ENCODE assay signal across 36 mouse cellular contexts in the genomic region with DNA sequence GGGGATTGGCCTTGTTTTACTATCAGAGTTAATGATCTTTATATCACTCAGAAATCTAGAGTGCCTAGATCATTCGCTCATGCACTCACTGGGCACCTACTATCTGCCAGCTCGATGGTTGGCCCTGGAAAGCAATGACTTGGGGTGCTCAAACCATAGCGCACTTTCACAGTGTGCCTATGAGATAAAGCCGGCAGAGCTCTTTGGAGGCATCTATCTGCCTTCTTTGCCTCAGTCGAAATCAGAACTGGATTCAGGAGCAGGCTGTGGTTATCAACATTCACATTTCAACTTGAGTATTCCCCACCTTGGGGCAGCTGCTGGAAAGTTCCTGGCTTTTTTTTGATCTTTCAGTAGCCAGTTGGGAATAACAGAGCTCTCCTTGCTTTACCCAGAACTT. TPM values are rescaled to one million over a fixed set of nuclear protein-coding genes. Genes with fewer than 3 reads are reported as not detected.
"Had no signal": no experiment of that assay in that cellular context is flagged by ENCODE, and none has a peak within 500 bp of the region (broad histone marks: within the 10 kb centered on the region; RNA-seq: fewer than 3 reads in every experiment).

No protein-coding gene starts in this region.

- ATAC-seq: forebrain, embryonic 13.5 days; forebrain, embryonic 14.5 days; forebrain, embryonic 15.5 days; forebrain, embryonic 16.5 days had no signal

- H3K36me3 ChIP-seq: embryonic facial prominence, embryonic 10.5 days; embryonic facial prominence, embryonic 12.5 days; embryonic facial prominence, embryonic 13.5 days; embryonic facial prominence, embryonic 15.5 days; forebrain, embryonic 10.5 days; forebrain, embryonic 12.5 days; forebrain, embryonic 15.5 days had no signal

- H3K4me3 ChIP-seq: embryonic facial prominence, embryonic 10.5 days; embryonic facial prominence, embryonic 12.5 days; embryonic facial prominence, embryonic 13.5 days; embryonic facial prominence, embryonic 15.5 days; erythroblast, embryonic 14.5 days; forebrain, embryonic 10.5 days; forebrain, embryonic 12.5 days; forebrain, embryonic 13.5 days; forebrain, embryonic 15.5 days; gastrocnemius, adult 2 months; heart, adult 2 months had no signal

- H3K27ac ChIP-seq: embryonic facial prominence, embryonic 10.5 days; embryonic facial prominence, embryonic 12.5 days; embryonic facial prominence, embryonic 13.5 days; embryonic facial prominence, embryonic 15.5 days; forebrain, embryonic 10.5 days; forebrain, embryonic 12.5 days; forebrain, embryonic 13.5 days; forebrain, embryonic 15.5 days; gastrocnemius, adult 2 months; heart, adult 2 months had no signal

- H3K9me3 ChIP-seq: embryonic facial prominence, embryonic 10.5 days; embryonic facial prominence, embryonic 12.5 days; embryonic facial prominence, embryonic 13.5 days; embryonic facial prominence, embryonic 15.5 days; forebrain, embryonic 10.5 days; forebrain, embryonic 12.5 days; forebrain, embryonic 13.5 days; forebrain, embryonic 15.5 days had no signal

- H3K9ac ChIP-seq: embryonic facial prominence, embryonic 12.5 days; embryonic facial prominence, embryonic 13.5 days; embryonic facial prominence, embryonic 15.5 days; forebrain, embryonic 12.5 days; forebrain, embryonic 13.5 days; forebrain, embryonic 15.5 days had no signal

- H3K4me2 ChIP-seq: embryonic facial prominence, embryonic 12.5 days; embryonic facial prominence, embryonic 13.5 days; embryonic facial prominence, embryonic 15.5 days; forebrain, embryonic 12.5 days; forebrain, embryonic 13.5 days; forebrain, embryonic 15.5 days had no signal

- DNase-seq: cerebellum, adult 18-20 months; cerebellum, adult 2 months; cerebellum, adult 8-10 months; cerebellum, adult 9-10 months; cerebellum, adult 9-11 months; cerebellum, postnatal 10 days; cerebellum, postnatal 14 days; cerebellum, postnatal 25 days; cerebellum, postnatal 36 days; embryo, embryonic 11 days; gastrocnemius, adult 2 months; gastrocnemius, postnatal 10 days; gastrocnemius, postnatal 14 days; gastrocnemius, postnatal 25 days; gastrocnemius, postnatal 36 days; heart, adult 18-20 months; heart, adult 2 months had no signal

RNA-seq across cellular contexts. Expression of a gene that starts 3.6 kb away (rescaled TPM):
- total RNA-seq: common myeloid progenitor, adult 5-6 weeks; gastrocnemius, adult 18-20 months; gastrocnemius, adult 2 months; gastrocnemius, adult 8-10 months; gastrocnemius, postnatal 10 days; gastrocnemius, postnatal 14 days; gastrocnemius, postnatal 25 days; gastrocnemius, postnatal 36 days; gastrocnemius, postnatal 4 days; granulocyte monocyte progenitor cell, adult 5-6 weeks; heart, adult 18-20 months; heart, adult 2 months; heart, adult 8-10 months had no signal
- polyA plus RNA-seq: cortical plate, adult 2 months; embryonic facial prominence, embryonic 13.5 days; embryonic facial prominence, embryonic 15.5 days; erythroblast, embryonic 14.5 days; forebrain, embryonic 10.5 days; forebrain, embryonic 14.5 days; forebrain, embryonic 16.5 days; frontal cortex, adult 2 months; heart, adult 2 months had no signal
